Mouse (Mus musculus) liver, postnatal 0 days (tissue): Measurements from ENCODE around the gene Nwd2. TPM values are rescaled to one million over a fixed set of nuclear protein-coding genes. Genes with fewer than 3 reads are reported as not detected.

ENCODE experiments used
- ATAC-seq: fragments of 200-750 bp; cut with Nextera tagmentation; 2 replicates; pipeline ENCODE4 v1.8.0; 2017; ENCODE audit warnings: mild to moderate bottlenecking, moderate library complexity
- DNase-seq: peaks from one replicate; pipeline ENCODE4 v3.0.0-alpha.2; 2016
- H3K27ac ChIP-seq: fragments of 300-500 bp; sonication (generic); 2 replicates; pipeline ENCODE4 v1.5.1; 2014; ENCODE audit warnings: antibody characterized with exemption, moderate library complexity, mild to moderate bottlenecking, low read depth
- H3K27me3 ChIP-seq: fragments of 300-500 bp; sonication (generic); 2 replicates; pipeline ENCODE4 v1.6.1; 2014; ENCODE audit warnings: low read length, control low read depth, mixed read lengths; ENCODE audit not compliant: insufficient read depth
- H3K36me3 ChIP-seq: fragments of 300-500 bp; sonication (generic); replicated peaks from 2 replicates; pipeline ENCODE4 v1.6.1; 2014; ENCODE audit warnings: mild to moderate bottlenecking, control low read depth, low read length, moderate library complexity, mixed read lengths; ENCODE audit not compliant: insufficient read depth
- H3K4me1 ChIP-seq: fragments of 300-500 bp; sonication (generic); 2 replicates; pipeline ENCODE4 v1.6.1; 2014; ENCODE audit warnings: antibody characterized with exemption, mild to moderate bottlenecking, control low read depth; ENCODE audit not compliant: insufficient read depth
- H3K4me2 ChIP-seq: fragments of 300-500 bp; sonication (generic); 2 replicates; pipeline ENCODE4 v1.6.1; 2014; ENCODE audit warnings: low read depth, mild to moderate bottlenecking, low read length, moderate library complexity, mixed read lengths
- H3K4me3 ChIP-seq: fragments of 300-500 bp; sonication (generic); 2 replicates; pipeline ENCODE4 v1.5.1; 2014; ENCODE audit warnings: low read depth, low read length
- H3K9ac ChIP-seq: fragments of 300-500 bp; sonication (generic); replicated peaks from 2 replicates; pipeline ENCODE4 v1.6.1; 2014; ENCODE audit warnings: mild to moderate bottlenecking, moderate library complexity
- H3K9me3 ChIP-seq: fragments of 300-500 bp; sonication (generic); 2 replicates; pipeline ENCODE4 v1.6.1; 2016; ENCODE audit warnings: mild to moderate bottlenecking, control low read depth, low read length, mixed read lengths
- CTCF ChIP-seq: sonication (generic); IDR thresholded peaks from 2 replicates; pipeline ENCODE4 v1.5.1; 2016; ENCODE audit warnings: antibody characterized with exemption, low read depth
- EP300 ChIP-seq: IDR thresholded peaks from 2 replicates; pipeline ENCODE4 v1.6.1; 2016; ENCODE audit warnings: antibody characterized with exemption, low read depth, mild to moderate bottlenecking
- WGBS: fragments of 180-500 bp; shearing (Covaris S2); extraction: QIAGEN DNeasy Blood & Tissue Kit; methylation state at CpG from one replicate; pipeline ENCODE4 v1.1.7; 2014; ENCODE audit not compliant: insufficient replicate concordance; 5-methylcytosine and 5-hydroxymethylcytosine counted together
- polyA plus RNA-seq: library from polyadenylated mRNA; unstranded; fragments of >200 nt; fragmentation: Nextera tagmentation; extraction: Ambion mirVana; gene quantifications from 2 replicates; pipeline ENCODE4 v1.2.1, GENCODE M21; 2015

Gene Nwd2
- polyA plus RNA-seq, 1 experiment from 2014 or later: 0.06 TPM

- no peak for TF ChIP-seq CTCF
- no peak for TF ChIP-seq EP300
- Histone ChIP-seq H3K4me1 (no peaks in the 10 kb centered on the region), H3K9me3 (no peaks in the 10 kb centered on the region), H3K4me2 (no peak overlapping the region), H3K4me3 (no peak overlapping the region), H3K27me3 (no peaks in the 10 kb centered on the region), H3K9ac (no peak overlapping the region), H3K27ac (no peak overlapping the region), H3K36me3 (no peaks in the 10 kb centered on the region)
- no peak for ATAC-seq
- WGBS: 76% methylated on average over 2 of the region's 2 CpGs
- no peak for DNase-seq
Observed at GRCm38 (mm10) chr5:63675934-63676333, 27.0 kb downstream of the Nwd2 start.

- ATAC-seq (no peak), DNase-seq (no peak)
- Histone ChIP-seq H3K27me3 (no peaks in the 10 kb centered on the region), H3K4me3 (no peak overlapping the region), H3K27ac (no peak overlapping the region), H3K4me1 (no peaks in the 10 kb centered on the region), H3K4me2 (no peak overlapping the region), H3K36me3 (no peaks in the 10 kb centered on the region), H3K9ac (no peak overlapping the region), H3K9me3 (no peaks in the 10 kb centered on the region)
- WGBS: 54% methylated on average over 1 of the region's 1 CpGs
- TF ChIP-seq CTCF: no peak
- no peak for TF ChIP-seq EP300
Observed at GRCm38 (mm10) chr5:63689084-63689483, 40.2 kb downstream of the Nwd2 start.

GRCm38 (mm10) chr5:63696784-63697183 is 47.9 kb downstream of the Nwd2 start:
- no peak for TF ChIP-seq EP300
- TF ChIP-seq CTCF: no peak
- 89% methylated on average over 2 of the region's 2 CpGs for WGBS
- ATAC-seq: no peak

GRCm38 (mm10) chr5:63697196-63697595 is 48.3 kb downstream of the Nwd2 start:
- ATAC-seq: no peak
- no peak for DNase-seq
- 63% methylated on average over 5 of the region's 5 CpGs for WGBS
- H3K9me3 ChIP-seq: no peaks in the 10 kb centered on the region
- H3K9ac ChIP-seq: no peak overlapping the region
- H3K4me3 ChIP-seq: no peak overlapping the region
- TF ChIP-seq EP300: no peak
- TF ChIP-seq CTCF: no peak
- no peaks in the 10 kb centered on the region for H3K27me3 ChIP-seq
- H3K36me3 ChIP-seq: no peaks in the 10 kb centered on the region
- no peaks in the 10 kb centered on the region for H3K4me1 ChIP-seq
- H3K27ac ChIP-seq: no peak overlapping the region
- no peak overlapping the region for H3K4me2 ChIP-seq

More at GRCm38 (mm10) chr5:63696784-63697183, 47.9 kb downstream of the Nwd2 start:
- Histone ChIP-seq H3K27ac (no peak overlapping the region), H3K4me2 (no peak overlapping the region), H3K9ac (no peak overlapping the region), H3K4me1 (no peaks in the 10 kb centered on the region), H3K36me3 (no peaks in the 10 kb centered on the region), H3K9me3 (no peaks in the 10 kb centered on the region), H3K4me3 (no peak overlapping the region), H3K27me3 (no peaks in the 10 kb centered on the region)
- DNase-seq: no peak

DNA sequence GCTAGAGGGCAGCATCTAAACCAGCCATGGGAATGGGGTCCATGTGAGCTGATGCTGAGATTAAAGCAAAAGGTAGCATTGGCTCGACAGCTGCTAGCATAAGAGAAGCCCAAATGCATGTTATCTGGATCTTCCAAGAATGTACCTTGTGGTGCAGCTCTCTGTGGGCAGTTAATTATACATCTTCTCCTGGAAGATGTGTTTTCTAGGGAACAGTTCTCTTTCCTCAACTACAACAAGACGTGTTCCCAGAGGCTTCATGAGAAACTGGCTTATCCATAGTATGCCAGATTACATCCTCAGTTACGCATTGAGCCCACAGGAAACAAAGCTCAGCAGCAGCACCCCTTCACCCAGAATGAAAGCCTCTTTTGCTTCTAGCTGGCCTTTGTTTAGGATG is 80.1 kb downstream of the Nwd2 start:
- 66% methylated on average over 3 of the region's 3 CpGs for whole genome bisulfite sequencing
- Histone ChIP-seq H3K4me2 (no peak overlapping the region), H3K4me3 (no peak overlapping the region), H3K9ac (no peak overlapping the region), H3K9me3 (no peaks in the 10 kb centered on the region), H3K27ac (no peak overlapping the region), H3K27me3 (no peaks in the 10 kb centered on the region), H3K36me3 (no peaks in the 10 kb centered on the region), H3K4me1 (no peaks in the 10 kb centered on the region)
- ATAC-seq (no peak), DNase-seq (no peak)
- TF ChIP-seq EP300 (no peak), CTCF (no peak)

DNA sequence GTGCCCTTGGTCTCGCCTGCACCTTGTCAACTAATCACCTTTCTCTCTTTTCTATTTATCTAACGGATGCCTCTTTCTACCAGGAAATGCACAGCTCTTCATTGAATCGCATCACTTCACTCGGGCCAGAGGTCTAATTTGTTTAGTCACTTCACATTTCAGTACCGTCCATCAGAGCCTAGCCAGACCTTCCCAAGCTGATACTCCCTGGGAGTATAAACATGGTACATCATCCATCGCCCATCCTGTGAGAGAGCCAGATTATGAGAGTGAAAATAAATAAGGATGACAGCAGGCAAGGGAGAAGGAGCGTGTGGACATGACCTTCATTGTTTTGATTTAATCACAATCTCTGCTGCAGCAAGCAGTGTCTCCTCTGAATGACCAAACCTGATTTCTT is 86.6 kb downstream of the Nwd2 start:
- WGBS: 61% methylated on average over 7 of the region's 7 CpGs
- no peaks in the 10 kb centered on the region for H3K36me3 ChIP-seq
- H3K9ac ChIP-seq: no peak overlapping the region
- no peak for TF ChIP-seq EP300
- no peak for TF ChIP-seq CTCF
- H3K9me3 ChIP-seq: no peaks in the 10 kb centered on the region
- no peak overlapping the region for H3K4me3 ChIP-seq
- H3K4me2 ChIP-seq: no peak overlapping the region
- no peak for DNase-seq
- H3K4me1 ChIP-seq: no peaks in the 10 kb centered on the region
- no peak for ATAC-seq
- no peak overlapping the region for H3K27ac ChIP-seq
- H3K27me3 ChIP-seq: no peaks in the 10 kb centered on the region

DNA sequence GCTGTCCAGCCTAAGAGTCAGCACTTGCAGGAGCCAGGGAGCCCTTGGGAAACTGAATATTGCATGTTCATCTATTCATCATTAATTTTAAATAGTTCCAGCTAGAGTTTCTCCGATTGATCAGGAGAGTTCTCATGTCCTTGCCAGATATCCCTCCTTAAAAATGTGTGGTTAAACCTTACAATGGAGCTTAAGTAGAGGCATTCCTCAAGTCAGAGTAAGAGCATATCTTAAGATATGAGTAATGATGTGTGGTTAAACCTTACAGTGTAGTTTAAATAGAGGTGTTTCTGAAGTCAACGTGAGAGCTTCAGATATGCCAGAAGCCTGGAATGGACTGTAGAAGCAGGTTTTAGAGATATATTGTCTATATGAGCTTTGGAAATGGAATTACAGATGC is 94.5 kb downstream of the Nwd2 start:
- Histone ChIP-seq H3K27ac (no peak overlapping the region), H3K27me3 (no peaks in the 10 kb centered on the region), H3K36me3 (no peaks in the 10 kb centered on the region), H3K9me3 (no peaks in the 10 kb centered on the region), H3K9ac (no peak overlapping the region), H3K4me3 (no peak overlapping the region), H3K4me2 (no peak overlapping the region), H3K4me1 (no peaks in the 10 kb centered on the region)
- TF ChIP-seq EP300 (no peak), CTCF (no peak)
- DNase-seq (no peak), ATAC-seq (no peak)
- WGBS: 79% methylated on average over 2 of the region's 2 CpGs
